Mouse (Mus musculus): Measurements from ENCODE around the gene Zfyve27. TPM values are rescaled to one million over a fixed set of nuclear protein-coding genes. Genes with fewer than 3 reads are reported as not detected.

Gene Zfyve27
- polyA plus RNA-seq, 1 experiment from 2014 or later: 14.1 TPM

GRCm38 (mm10) chr19:42125501-42126218, 38.1 kb upstream of the Zfyve27 start:
- Histone ChIP-seq H3K36me3 (ENCODE audit: control insufficient read depth, insufficient read depth, low read length) (peaks cover 14% of the 10 kb centered on the region), H3K4me2 (replicated peaks; ENCODE audit: low read depth) (no peak overlapping the region), H3K27ac (replicated peaks) (peak overlapping the region; percentile 80; the same call in 1 of the 2 replicates), H3K9me3 (ENCODE audit: control insufficient read depth, low read length) (no peaks in the 10 kb centered on the region), H3K4me1 (replicated peaks; ENCODE audit: control insufficient read depth, insufficient read depth) (peaks cover 4% of the 10 kb centered on the region; the same call in 1 of the 2 replicates), H3K27me3 (ENCODE audit: control insufficient read depth, insufficient read depth, low read length) (no peaks in the 10 kb centered on the region), H3K9ac (ENCODE audit: low read length) (no peak overlapping the region), H3K4me3 (ENCODE audit: low read depth, low read length) (no peak overlapping the region)
- 69% methylated on average over 11 of the region's 11 CpGs for WGBS
- ATAC-seq (ENCODE audit: low FRiP score, low TSS enrichment) (no peak), DNase-seq (ENCODE audit: low spot score) (no peak)
- TF ChIP-seq CTCF (IDR thresholded peaks at IDR 0.05; ENCODE audit: low read depth) (no peak), EP300 (optimal IDR thresholded peaks at IDR 0.05) (no peak)

GRCm38 (mm10) chr19:42126219-42126605, 37.5 kb upstream of the Zfyve27 start:
- TF ChIP-seq CTCF (IDR thresholded peaks at IDR 0.05; ENCODE audit: low read depth): no peak
- no peak for TF ChIP-seq EP300 (optimal IDR thresholded peaks at IDR 0.05)
- no peak overlapping the region; the same call in 1 of the 2 replicates for H3K9ac ChIP-seq (ENCODE audit: low read length)
- H3K4me3 ChIP-seq (ENCODE audit: low read depth, low read length): no peak overlapping the region
- no peaks in the 10 kb centered on the region for H3K9me3 ChIP-seq (ENCODE audit: control insufficient read depth, low read length)
- peaks cover 4% of the 10 kb centered on the region; the same call in 1 of the 2 replicates for H3K4me1 ChIP-seq (replicated peaks; ENCODE audit: control insufficient read depth, insufficient read depth)
- H3K27ac ChIP-seq (replicated peaks): peak overlapping the region; percentile 80
- DNase-seq (ENCODE audit: low spot score) (peak; percentile 23), ATAC-seq (ENCODE audit: low FRiP score, low TSS enrichment) (no peak)
- no peak overlapping the region; the same call in 1 of the 2 replicates for H3K4me2 ChIP-seq (replicated peaks; ENCODE audit: low read depth)
- 84% methylated on average over 6 of the region's 6 CpGs for WGBS
- H3K27me3 ChIP-seq (ENCODE audit: control insufficient read depth, insufficient read depth, low read length): no peaks in the 10 kb centered on the region
- peaks cover 9% of the 10 kb centered on the region for H3K36me3 ChIP-seq (ENCODE audit: control insufficient read depth, insufficient read depth, low read length)

GRCm38 (mm10) chr19:42127024-42127423, 36.7 kb upstream of the Zfyve27 start:
- peak overlapping the region; percentile 43 for H3K9ac ChIP-seq (ENCODE audit: low read length)
- peaks cover 4% of the 10 kb centered on the region; the same call in 1 of the 2 replicates for H3K4me1 ChIP-seq (replicated peaks; ENCODE audit: control insufficient read depth, insufficient read depth)
- peak overlapping the region; percentile 71 for H3K4me3 ChIP-seq (ENCODE audit: low read depth, low read length)
- ATAC-seq (ENCODE audit: low FRiP score, low TSS enrichment) (no peak), DNase-seq (ENCODE audit: low spot score) (peak; percentile 47)
- peaks cover 5% of the 10 kb centered on the region for H3K36me3 ChIP-seq (ENCODE audit: control insufficient read depth, insufficient read depth, low read length)
- peak overlapping the region; percentile 92 for H3K4me2 ChIP-seq (replicated peaks; ENCODE audit: low read depth)
- WGBS: 56% methylated on average over 5 of the region's 5 CpGs
- TF ChIP-seq EP300 (optimal IDR thresholded peaks at IDR 0.05): no peak
- no peak for TF ChIP-seq CTCF (IDR thresholded peaks at IDR 0.05; ENCODE audit: low read depth)
- H3K9me3 ChIP-seq (ENCODE audit: control insufficient read depth, low read length): no peaks in the 10 kb centered on the region
- peak overlapping the region; percentile 80 for H3K27ac ChIP-seq (replicated peaks)
- H3K27me3 ChIP-seq (ENCODE audit: control insufficient read depth, insufficient read depth, low read length): no peaks in the 10 kb centered on the region

GRCm38 (mm10) chr19:42128052-42128740, 35.6 kb upstream of the Zfyve27 start:
- Histone ChIP-seq H3K36me3 (ENCODE audit: control insufficient read depth, insufficient read depth, low read length) (peaks cover 5% of the 10 kb centered on the region), H3K9ac (ENCODE audit: low read length) (peak overlapping the region; percentile 92), H3K4me2 (replicated peaks; ENCODE audit: low read depth) (peak overlapping the region; percentile 92), H3K4me1 (replicated peaks; ENCODE audit: control insufficient read depth, insufficient read depth) (peaks cover 4% of the 10 kb centered on the region; the same call in 1 of the 2 replicates), H3K27me3 (ENCODE audit: control insufficient read depth, insufficient read depth, low read length) (no peaks in the 10 kb centered on the region), H3K9me3 (ENCODE audit: control insufficient read depth, low read length) (no peaks in the 10 kb centered on the region), H3K4me3 (ENCODE audit: low read depth, low read length) (peak overlapping the region; percentile 71), H3K27ac (replicated peaks) (peak overlapping the region; percentile 96)
- ATAC-seq (ENCODE audit: low FRiP score, low TSS enrichment) (no peak; the same call in 1 of the 2 replicates), DNase-seq (ENCODE audit: low spot score) (no peak)
- 4% methylated on average over 23 of the region's 23 CpGs for WGBS
- TF ChIP-seq CTCF (IDR thresholded peaks at IDR 0.05; ENCODE audit: low read depth) (no peak), EP300 (optimal IDR thresholded peaks at IDR 0.05) (no peak)

GRCm38 (mm10) chr19:42128787-42129508, 34.8 kb upstream of the Zfyve27 start, which contains the start of gene Avpi1:
Avpi1 (minus strand) TSS chr19:42129059.
- H3K27ac ChIP-seq (replicated peaks): peak within 1 kb of the TSS; percentile 96
- peak within 1 kb of the TSS; percentile 92 for H3K9ac ChIP-seq (ENCODE audit: low read length)
- H3K4me1 ChIP-seq (replicated peaks; ENCODE audit: control insufficient read depth, insufficient read depth): peaks cover 4% of the 10 kb centered on the region; the same call in 1 of the 2 replicates
- peaks cover 5% of the 10 kb centered on the region for H3K36me3 ChIP-seq (ENCODE audit: control insufficient read depth, insufficient read depth, low read length)
- DNase-seq (ENCODE audit: low spot score): peak; percentile 100
- peak within 1 kb of the TSS; percentile 71 for H3K4me3 ChIP-seq (ENCODE audit: low read depth, low read length)
- 0% methylated on average over 54 of the region's 54 CpGs for WGBS
- peak; percentile 97 for ATAC-seq (ENCODE audit: low FRiP score, low TSS enrichment)
- no peaks in the 10 kb centered on the region for H3K27me3 ChIP-seq (ENCODE audit: control insufficient read depth, insufficient read depth, low read length)
- H3K9me3 ChIP-seq (ENCODE audit: control insufficient read depth, low read length): no peaks in the 10 kb centered on the region
- peak within 1 kb of the TSS; percentile 92 for H3K4me2 ChIP-seq (replicated peaks; ENCODE audit: low read depth)
- no peak for TF ChIP-seq CTCF (IDR thresholded peaks at IDR 0.05; ENCODE audit: low read depth)
- peak; percentile 52 for TF ChIP-seq EP300 (optimal IDR thresholded peaks at IDR 0.05)

Measured in stomach, postnatal 0 days (tissue).